Mouse (Mus musculus) small intestine, adult 2 months (tissue): ENCODE data around the gene Sp140. TPM values are rescaled to one million over a fixed set of nuclear protein-coding genes. Genes with fewer than 3 reads are reported as not detected.
A peak's percentile ranks its signal among the peaks of the same experiment; 100 is the strongest.
"Not testable (repeated sequence)": the region's sequence is repeated elsewhere in the genome, so short reads cannot be mapped to it uniquely, and the experiment has no call there.

Source experiments
- H3K27ac ChIP-seq: fragments of 200-500 bp; 2 replicates; pipeline ENCODE4 v1.5.1; 2012; ENCODE audit warnings: low read depth, low read length, control low read depth, inconsistent platforms; ENCODE audit not compliant: insufficient read depth
- H3K27me3 ChIP-seq: fragments of 200-500 bp; 2 replicates; pipeline ENCODE4 v1.6.1; 2012; ENCODE audit warnings: mild to moderate bottlenecking, moderate library complexity, low read length, inconsistent platforms; ENCODE audit not compliant: control insufficient read depth, insufficient read depth
- H3K36me3 ChIP-seq: fragments of 200-500 bp; 2 replicates; pipeline ENCODE4 v1.6.1; 2012; ENCODE audit warnings: mild to moderate bottlenecking, low read length, control low read depth, inconsistent platforms; ENCODE audit not compliant: control insufficient read depth, insufficient read depth
- H3K4me1 ChIP-seq: fragments of 200-500 bp; 2 replicates; pipeline ENCODE4 v1.6.1; 2012; ENCODE audit warnings: low read length, inconsistent platforms, mixed read lengths; ENCODE audit not compliant: control insufficient read depth, insufficient read depth, insufficient read length
- H3K4me3 ChIP-seq: fragments of 200-500 bp; 2 replicates; pipeline ENCODE4 v1.5.1; 2012; ENCODE audit warnings: low read depth, mild to moderate bottlenecking, control low read depth, inconsistent platforms, low read length, moderate library complexity
- WGBS: fragments of 180-500 bp; shearing (Covaris S2); methylation state at CpG from one replicate; pipeline ENCODE4 v1.1.7; 2018; 5-methylcytosine and 5-hydroxymethylcytosine counted together
- polyA plus RNA-seq: library from polyadenylated mRNA; depleted of rRNA; stranded (reverse); fragments of >200 nt; gene quantifications from 2 replicates; pipeline ENCODE4 v1.2.3, GENCODE M21; 2012; rRNA removed

Gene Sp140
- polyA plus RNA-seq: 1.3 and 3.6 TPM in 2 replicates

DNA sequence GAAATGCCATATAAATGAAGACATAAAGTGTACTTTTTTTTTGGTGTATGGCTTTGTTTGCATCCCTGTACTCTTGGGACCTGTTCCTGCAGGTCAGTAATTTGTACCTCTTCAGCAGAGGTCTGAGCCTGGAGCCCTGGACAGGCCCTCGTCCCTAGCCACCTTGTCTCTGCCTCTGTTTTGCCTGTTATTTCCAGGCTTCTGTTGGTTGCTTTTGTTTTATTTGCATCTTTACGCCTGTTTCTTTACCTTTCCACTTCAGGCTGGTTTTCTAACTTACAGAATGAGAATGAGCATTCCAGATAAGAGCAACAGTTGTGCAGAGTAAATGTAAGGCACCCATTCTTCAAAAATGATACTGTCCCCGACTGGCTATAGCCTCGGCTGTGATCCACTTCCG lies at the start of gene Sp140:
Gene Sp140 (plus strand): TSS at position 301 of the 400 bp plus-strand sequence.
- not testable (repeated sequence) for H3K4me1 ChIP-seq, H3K36me3 ChIP-seq, H3K27me3 ChIP-seq
- H3K4me3 ChIP-seq: peak within 1 kb of the TSS; percentile 41
- peak within 1 kb of the TSS; percentile 54 for H3K27ac ChIP-seq
- 75% methylated on average over 1 of the region's 5 CpGs for WGBS

DNA sequence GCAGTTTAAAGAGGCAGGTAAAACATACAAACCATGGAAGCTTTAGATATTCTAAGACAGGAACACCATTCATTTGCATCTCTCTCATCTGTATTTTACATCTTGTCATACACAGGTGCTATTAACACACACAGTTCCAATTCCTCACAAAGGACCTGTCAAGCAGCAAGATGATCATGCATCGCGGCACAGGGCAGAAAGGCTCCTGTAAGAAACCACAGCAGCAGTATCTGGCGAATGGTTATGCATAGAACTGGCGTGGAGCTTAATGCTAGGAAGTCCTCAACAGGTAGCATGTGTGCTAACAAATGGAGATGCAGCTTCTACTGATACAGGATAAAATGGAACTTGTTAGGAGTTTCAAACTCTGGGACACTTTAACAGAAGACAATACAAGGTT lies 44.9 kb upstream of the Sp140 start:
- 80% methylated on average over 4 of the region's 4 CpGs for WGBS
- not testable (repeated sequence) for H3K36me3 ChIP-seq, H3K27me3 ChIP-seq, H3K4me3 ChIP-seq, H3K27ac ChIP-seq, H3K4me1 ChIP-seq

DNA sequence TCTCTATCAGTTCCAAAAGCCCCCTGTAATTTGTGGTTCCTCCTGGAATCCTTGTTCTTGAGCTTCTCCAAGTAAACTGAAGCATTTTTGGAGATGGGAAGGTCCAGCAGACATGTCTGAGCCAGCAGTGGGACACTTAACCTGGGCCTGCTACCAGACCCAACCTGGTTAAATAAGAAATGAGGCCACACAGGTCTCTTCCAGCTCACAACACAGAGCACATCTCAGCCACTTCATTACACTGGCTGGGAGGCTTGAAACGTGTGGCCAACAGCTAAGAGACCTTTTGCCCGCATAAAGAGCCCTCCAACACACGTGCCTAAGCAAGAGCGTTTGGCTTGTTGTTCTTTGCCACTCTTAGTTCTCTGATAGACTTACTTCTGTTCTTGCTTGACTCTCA lies 26.6 kb upstream of the Sp140 start:
- not testable (repeated sequence) for H3K27ac ChIP-seq, H3K4me3 ChIP-seq, H3K4me1 ChIP-seq, H3K27me3 ChIP-seq, H3K36me3 ChIP-seq
- WGBS: 69% methylated on average over 4 of the region's 4 CpGs

DNA sequence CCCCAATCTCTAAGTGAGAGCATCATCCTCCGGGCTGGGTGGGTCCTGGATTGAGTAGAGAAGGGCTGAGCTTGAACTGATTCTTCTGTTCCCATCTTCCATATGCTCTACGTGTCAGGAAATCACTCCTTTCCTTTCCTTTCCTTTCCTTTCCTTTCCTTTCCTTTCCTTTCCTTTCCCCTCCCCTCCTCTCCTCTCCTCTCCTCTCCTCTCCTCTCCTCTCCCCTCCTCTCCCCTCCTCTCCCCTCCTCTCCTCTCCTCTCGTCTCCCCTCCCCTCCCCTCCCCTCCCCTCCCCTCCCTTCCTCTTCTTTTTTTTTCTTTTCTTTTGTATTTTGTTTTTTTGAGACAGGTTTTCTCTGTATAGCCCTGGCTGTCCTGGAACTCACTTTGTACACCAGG lies 24.8 kb upstream of the Sp140 start, which contains the start of gene G530012D18Rik:
Gene G530012D18Rik (plus strand): TSS at position 301 of the 400 bp plus-strand sequence.
- not testable (repeated sequence) for H3K4me3 ChIP-seq, H3K36me3 ChIP-seq, H3K27me3 ChIP-seq, H3K27ac ChIP-seq, H3K4me1 ChIP-seq
- WGBS: 67% methylated on average over 2 of the region's 3 CpGs

DNA sequence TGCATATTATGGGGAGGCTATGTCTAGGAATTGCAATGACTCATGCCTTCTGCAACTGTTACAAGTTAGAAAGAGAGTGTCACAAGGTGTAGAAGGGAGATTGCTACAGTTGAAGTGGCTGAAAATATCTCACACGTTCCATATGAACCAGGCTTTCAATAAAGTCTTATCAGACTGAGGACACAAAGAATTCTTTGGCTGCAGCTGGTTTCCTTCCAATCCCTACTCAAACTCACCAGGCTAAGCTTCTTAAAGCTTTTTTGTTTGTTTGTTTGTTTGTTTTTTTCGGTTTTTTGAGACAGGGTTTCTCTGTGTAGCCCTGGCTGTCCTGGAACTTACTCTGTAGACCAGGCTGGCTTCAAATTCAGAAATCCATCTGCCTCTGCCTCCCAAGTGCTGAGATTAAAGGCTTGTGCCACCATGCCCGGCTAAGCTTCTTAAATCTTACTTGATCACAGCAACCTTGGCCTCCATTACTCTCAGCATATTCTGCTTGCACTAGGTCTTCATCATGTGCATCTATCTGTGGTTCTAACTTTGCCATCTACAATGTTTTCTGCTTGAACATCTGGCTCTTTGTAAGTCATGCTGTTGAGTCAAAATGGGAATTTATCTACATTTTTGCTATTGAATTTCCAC lies 21.7 kb upstream of the Sp140 start:
- not testable (repeated sequence) for H3K4me1 ChIP-seq, H3K4me3 ChIP-seq, H3K27ac ChIP-seq, H3K27me3 ChIP-seq, H3K36me3 ChIP-seq
- WGBS: 53% methylated on average over 3 of the region's 3 CpGs

DNA sequence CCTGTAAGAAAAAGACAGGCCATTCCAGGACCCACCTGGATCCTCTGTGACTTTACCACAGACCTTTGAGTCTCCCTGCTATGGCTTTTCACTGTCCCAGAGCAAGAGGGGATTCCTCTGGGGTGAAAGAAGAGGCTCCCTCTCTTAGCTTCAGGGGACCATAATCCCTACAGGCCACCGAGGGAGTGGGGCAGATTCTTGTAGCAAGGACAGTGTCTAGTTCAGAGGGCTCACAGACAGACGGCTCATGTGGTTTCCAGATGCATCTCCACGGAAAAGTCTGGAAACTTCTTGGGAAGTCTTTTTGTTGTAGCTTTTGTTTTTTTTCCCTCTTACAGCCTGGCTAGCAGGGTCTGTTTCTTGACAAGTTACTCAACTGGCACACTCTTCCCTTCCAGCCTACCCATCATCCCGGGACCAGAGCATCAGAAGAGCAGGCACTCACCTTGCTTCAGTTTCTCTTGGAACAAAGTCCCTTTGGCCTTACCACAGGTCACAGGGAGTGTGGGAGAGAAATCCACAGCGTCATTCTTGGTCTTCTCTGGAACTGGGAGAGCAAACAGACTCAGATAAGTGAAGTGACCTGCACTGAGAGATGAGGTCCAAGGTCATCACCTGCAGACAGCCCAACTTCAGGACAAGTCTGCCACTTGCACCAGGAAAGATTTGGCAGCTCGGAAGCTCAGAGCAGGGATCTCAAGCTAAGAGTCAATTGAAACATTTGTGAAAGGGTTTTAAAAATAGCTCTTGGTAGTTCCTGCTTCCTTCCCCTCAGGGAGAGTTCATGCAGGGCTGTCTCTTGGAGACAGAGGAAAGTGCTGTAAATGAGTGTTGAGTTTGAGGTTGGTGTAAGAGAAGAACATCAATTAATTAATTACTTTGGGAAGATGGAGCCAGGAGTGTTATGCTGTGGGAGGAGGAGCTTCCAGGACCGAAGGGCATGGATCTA lies 20.7 kb upstream of the Sp140 start:
- not testable (repeated sequence) for H3K27me3 ChIP-seq, H3K4me1 ChIP-seq, H3K27ac ChIP-seq, H3K4me3 ChIP-seq, H3K36me3 ChIP-seq
- 64% methylated on average over 6 of the region's 7 CpGs for WGBS

DNA sequence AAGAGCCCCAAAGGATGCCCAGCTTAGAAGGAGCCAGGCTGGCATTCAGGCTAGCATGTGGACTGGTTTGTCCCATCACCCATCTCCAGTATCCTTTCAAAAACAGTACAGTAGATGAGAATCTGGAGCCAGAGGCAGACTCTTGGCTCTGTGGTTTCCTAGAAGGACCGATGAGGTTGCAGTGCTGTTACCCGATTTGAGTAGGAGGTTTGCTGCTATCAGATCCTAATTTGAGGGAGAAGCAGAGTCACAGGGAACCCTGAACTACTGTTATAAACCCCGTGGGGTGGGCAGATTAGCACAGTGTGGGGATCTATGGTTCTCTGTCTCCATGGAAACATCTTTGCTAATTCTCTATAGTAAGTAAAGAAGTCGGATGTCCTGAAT lies 20.0 kb upstream of the Sp140 start:
- H3K4me1 ChIP-seq, H3K36me3 ChIP-seq, H3K27ac ChIP-seq, H3K4me3 ChIP-seq, H3K27me3 ChIP-seq: not testable (repeated sequence)
- WGBS: 64% methylated on average over 3 of the region's 4 CpGs

DNA sequence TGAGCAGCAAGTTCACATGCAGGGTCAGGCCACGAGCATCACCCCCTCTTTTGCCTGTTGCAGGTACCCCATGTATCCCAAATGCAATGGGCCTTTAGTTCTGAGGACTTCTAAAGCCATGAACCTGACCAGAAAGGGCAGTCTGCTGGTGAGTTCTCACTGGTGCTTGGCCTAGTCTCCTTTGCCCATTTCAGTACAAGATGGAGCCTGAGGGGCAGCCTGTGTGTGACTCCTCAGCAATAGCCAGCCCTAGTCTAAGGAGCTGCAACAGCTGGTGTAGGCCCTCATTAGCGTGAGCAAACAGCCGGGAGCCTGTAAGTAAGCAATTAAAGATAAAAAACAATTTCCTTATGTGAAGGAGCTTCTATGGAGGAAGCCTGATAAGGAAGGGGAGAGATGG lies 19.6 kb upstream of the Sp140 start:
- not testable (repeated sequence) for H3K27me3 ChIP-seq, H3K4me3 ChIP-seq, H3K4me1 ChIP-seq, H3K27ac ChIP-seq, H3K36me3 ChIP-seq
- WGBS: 53% methylated on average over 3 of the region's 3 CpGs
